Mouse (Mus musculus) liver, embryonic 14.5 days (tissue): ENCODE results near the gene Zdhhc13. TPM values are rescaled to one million over a fixed set of nuclear protein-coding genes. Genes with fewer than 3 reads are reported as not detected.

ENCODE experiments used
- ATAC-seq: fragments of 200-750 bp; cut with Nextera tagmentation; 2 replicates; pipeline ENCODE4 v1.8.0; 2017; ENCODE audit warnings: moderate number of reproducible peaks, mild to moderate bottlenecking, moderate library complexity; ENCODE audit not compliant: insufficient read depth
- DNase-seq, 3 experiments: peaks; one replicate each; pipeline ENCODE4 v3.0.0-alpha.2; 2012 to 2013; ENCODE audit warnings: low read depth in 3 of 3, low spot score in 3 of 3
- H3K27ac ChIP-seq: fragments of 300-500 bp; sonication (generic); 2 replicates; pipeline ENCODE4 v1.5.1; 2014; ENCODE audit warnings: moderate library complexity, mild to moderate bottlenecking, control low read depth, inconsistent platforms
- H3K27me3 ChIP-seq: fragments of 300-500 bp; sonication (generic); 2 replicates; pipeline ENCODE4 v1.6.1; 2014; ENCODE audit warnings: mild to moderate bottlenecking, low read length, moderate library complexity; ENCODE audit not compliant: control insufficient read depth, insufficient read depth
- H3K36me3 ChIP-seq: fragments of 300-500 bp; sonication (generic); replicated peaks from 2 replicates; pipeline ENCODE4 v1.6.1; 2014; ENCODE audit warnings: low read depth; ENCODE audit not compliant: control insufficient read depth, insufficient read depth
- H3K4me1 ChIP-seq, 2 experiments: fragments of 200-500 bp in 1 of 2; fragments of 300-500 bp in 1 of 2; sonication (generic) in 1 of 2; replicated peaks; 2 replicates each; pipeline ENCODE4 v1.6.1; 2012 to 2014; ENCODE audit warnings: antibody characterized with exemption in 1 of 2, inconsistent platforms in 1 of 2, low read length in 1 of 2; ENCODE audit not compliant: control insufficient read depth in 2 of 2, insufficient read depth in 2 of 2
- H3K4me2 ChIP-seq: fragments of 300-500 bp; sonication (generic); 2 replicates; pipeline ENCODE4 v1.6.1; 2014; ENCODE audit warnings: low read depth, mild to moderate bottlenecking, control low read depth, moderate library complexity
- H3K4me3 ChIP-seq, 2 experiments: fragments of 200-500 bp in 1 of 2; fragments of 300-500 bp in 1 of 2; sonication (generic) in 1 of 2; 2 replicates each; pipeline ENCODE4 v1.5.1; 2012 to 2014; ENCODE audit warnings: low read depth in 2 of 2, low read length in 2 of 2, mild to moderate bottlenecking in 2 of 2, control low read depth in 1 of 2, inconsistent platforms in 1 of 2, moderate library complexity in 1 of 2; ENCODE audit not compliant: insufficient read depth in 1 of 2
- H3K9ac ChIP-seq: fragments of 300-500 bp; sonication (generic); replicated peaks from 2 replicates; pipeline ENCODE4 v1.6.1; 2014; ENCODE audit warnings: mild to moderate bottlenecking, control low read depth, moderate library complexity
- H3K9me3 ChIP-seq: fragments of 300-500 bp; sonication (generic); 2 replicates; pipeline ENCODE4 v1.6.1; 2016; ENCODE audit warnings: low read length, mixed read lengths; ENCODE audit not compliant: control insufficient read depth
- CTCF ChIP-seq: IDR thresholded peaks from 2 replicates; pipeline ENCODE4 v1.5.1; 2016; ENCODE audit warnings: antibody characterized with exemption, low read depth, control low read depth
- EP300 ChIP-seq: IDR thresholded peaks from 2 replicates; pipeline ENCODE4 v1.6.1; 2016; ENCODE audit warnings: antibody characterized with exemption, low read depth
- WGBS: fragments of 180-500 bp; shearing (Covaris S2); extraction: QIAGEN DNeasy Blood & Tissue Kit; methylation state at CpG from one replicate; pipeline ENCODE4 v1.1.7; 2014; ENCODE audit not compliant: insufficient replicate concordance; 5-methylcytosine and 5-hydroxymethylcytosine counted together
- polyA plus RNA-seq, 2 experiments: library from polyadenylated mRNA; depleted of rRNA in 1 of 2; stranded (reverse) in 1 of 2; unstranded in 1 of 2; fragments of >200 nt; fragmentation: Nextera tagmentation in 1 of 2; extraction: Ambion mirVana in 1 of 2; gene quantifications; 2 replicates each; pipeline versions ENCODE4 v1.2.1 to v1.2.3; 2012 to 2014

The Zdhhc13 gene
- polyA plus RNA-seq, 2 experiments: 9.4 to 13.5 TPM

DNA sequence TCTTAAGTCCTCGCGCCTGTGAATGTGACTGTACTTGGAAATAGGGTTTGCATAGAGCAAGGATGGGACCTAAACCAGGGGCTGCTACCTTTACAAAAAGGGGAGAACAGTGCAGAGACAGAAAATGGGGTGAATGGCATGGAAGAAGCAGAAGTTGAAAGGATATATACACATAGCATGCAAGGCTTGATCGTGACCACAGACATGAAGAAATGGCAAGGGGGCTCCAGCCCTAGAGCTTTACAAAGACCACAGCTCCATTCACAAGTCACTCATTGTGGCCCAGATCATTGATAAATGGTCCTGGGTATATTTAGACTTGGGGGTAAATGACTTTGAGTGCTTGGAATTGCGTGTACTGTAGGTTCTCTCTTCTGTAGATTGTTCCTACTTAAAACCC is 6.4 kb upstream of the Zdhhc13 start:
- Histone ChIP-seq H3K4me3 (no peak overlapping the region), H3K36me3 (no peaks in the 10 kb centered on the region), H3K27me3 (no peaks in the 10 kb centered on the region), H3K27ac (no peak overlapping the region), H3K9ac (no peak overlapping the region), H3K4me2 (no peak overlapping the region), H3K9me3 (no peaks in the 10 kb centered on the region), H3K4me1 (0 out of 4 replicates have a peak, but pooled peaks cover 0 to 2% of the 10 kb centered on the region in 2 experiments)
- ATAC-seq (no peak), DNase-seq (no peak)
- WGBS: 62% methylated on average over 4 of the region's 4 CpGs
- no peak for TF ChIP-seq EP300
- TF ChIP-seq CTCF: no peak

GRCm38 (mm10) chr7:48784773-48785523 is 3.9 kb upstream of the Zdhhc13 start:
- Histone ChIP-seq H3K4me1 (peaks cover 4 to 5% of the 10 kb centered on the region in 2 experiments), H3K27me3 (no peaks in the 10 kb centered on the region), H3K4me2 (no peak overlapping the region), H3K9me3 (no peaks in the 10 kb centered on the region), H3K4me3 (no peak overlapping the region), H3K27ac (no peak overlapping the region), H3K9ac (no peak overlapping the region), H3K36me3 (no peaks in the 10 kb centered on the region)
- 54% methylated on average over 11 of the region's 11 CpGs for WGBS
- ATAC-seq (no peak), DNase-seq (no peak)
- TF ChIP-seq CTCF (no peak), EP300 (no peak)

DNA sequence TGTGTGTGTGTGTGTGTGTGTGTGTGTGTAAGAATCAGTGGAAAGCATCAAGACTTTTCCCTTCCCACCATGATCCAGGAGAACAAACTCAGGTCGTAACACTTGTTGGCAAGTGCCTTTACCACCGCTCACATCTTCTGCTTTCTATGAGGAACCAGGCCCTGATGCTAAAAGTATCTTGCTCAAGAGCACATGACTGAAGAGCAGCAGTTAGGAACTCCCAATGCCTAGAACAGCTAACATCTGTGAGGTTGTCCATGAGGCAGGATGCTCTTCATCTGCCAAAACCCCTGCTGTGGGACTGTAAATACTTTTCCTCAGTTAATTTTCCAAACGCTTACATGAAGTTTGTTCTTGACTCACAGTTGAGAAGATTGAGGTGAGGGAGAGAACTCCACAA is 455 bp upstream of the Zdhhc13 start:
- 52% methylated on average over 3 of the region's 3 CpGs for WGBS
- H3K27ac ChIP-seq: no peak overlapping the region
- no peak overlapping the region for H3K9ac ChIP-seq
- H3K4me3 ChIP-seq: peak overlapping the region in 1 of 2 experiments; percentile 22; a peak in 2 of 4 replicates
- ATAC-seq (no peak), DNase-seq (peak in 2 of 3 experiments; percentile 11 to 27)
- H3K27me3 ChIP-seq: no peaks in the 10 kb centered on the region
- no peaks in the 10 kb centered on the region for H3K36me3 ChIP-seq
- H3K9me3 ChIP-seq: no peaks in the 10 kb centered on the region
- TF ChIP-seq EP300 (no peak), CTCF (no peak)
- peaks cover 12 to 17% of the 10 kb centered on the region in 2 experiments for H3K4me1 ChIP-seq
- peak overlapping the region; percentile 94 for H3K4me2 ChIP-seq

DNA sequence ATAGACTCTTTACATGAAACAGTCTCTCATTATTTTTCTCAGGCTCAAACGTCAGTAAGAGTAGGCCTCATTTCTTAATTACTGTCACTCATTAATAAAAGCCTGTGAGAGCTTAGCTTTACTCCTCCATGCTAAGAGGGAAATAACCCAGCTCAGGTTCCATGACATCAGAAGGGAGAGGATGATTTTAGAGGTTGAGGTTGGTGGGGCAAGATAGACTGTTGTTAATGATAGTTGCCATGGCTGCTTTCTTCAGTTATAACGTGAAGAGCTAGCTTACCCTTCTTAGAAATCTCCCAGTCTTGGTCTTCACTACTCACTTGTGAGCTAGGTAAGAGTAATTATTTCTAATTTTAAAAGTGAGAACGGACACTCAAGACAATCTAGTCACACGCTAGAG is 1.3 kb downstream of the Zdhhc13 start:
- ATAC-seq: no peak
- H3K4me3 ChIP-seq: no peak overlapping the region

DNA sequence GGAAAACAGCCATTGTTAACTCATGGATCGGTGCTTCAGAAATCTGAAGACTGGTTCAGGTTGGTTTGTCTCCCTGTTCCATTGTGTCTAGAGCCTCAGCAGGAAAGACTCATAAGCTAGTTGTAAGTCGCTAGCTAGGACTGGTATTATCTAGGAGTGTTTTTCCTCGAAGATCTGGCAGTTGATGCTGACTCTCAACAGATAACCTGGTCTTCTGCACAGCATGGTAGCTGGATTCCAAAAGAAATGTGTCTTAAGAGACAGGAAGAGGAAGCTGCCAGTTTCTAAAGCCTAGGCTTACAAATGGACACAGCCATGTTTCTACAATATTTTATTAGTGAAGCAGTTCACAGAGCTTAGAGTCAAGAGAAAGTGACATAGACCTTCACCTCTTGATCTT is 2.6 kb downstream of the Zdhhc13 start:
- DNase-seq (no peak), ATAC-seq (no peak)
- WGBS: 32% methylated on average over 3 of the region's 3 CpGs
- 0 out of 2 replicates have a peak overlapping the region, but pooled peaks have one; percentile 19 for H3K9ac ChIP-seq
- H3K27ac ChIP-seq: no peak overlapping the region
- H3K4me1 ChIP-seq: peaks cover 12 to 17% of the 10 kb centered on the region in 2 experiments
- H3K36me3 ChIP-seq: no peaks in the 10 kb centered on the region
- TF ChIP-seq EP300 (peak; percentile 47), CTCF (no peak)
- H3K27me3 ChIP-seq: no peaks in the 10 kb centered on the region
- peak overlapping the region; percentile 9 for H3K4me2 ChIP-seq
- H3K9me3 ChIP-seq: no peaks in the 10 kb centered on the region
- no peak overlapping the region for H3K4me3 ChIP-seq

More for the DNA sequence above, 1.3 kb downstream of the Zdhhc13 start:
- H3K9ac ChIP-seq: no peak overlapping the region
- H3K4me2 ChIP-seq: peak overlapping the region; percentile 94
- peaks cover 12 to 17% of the 10 kb centered on the region in 2 experiments for H3K4me1 ChIP-seq
- no peaks in the 10 kb centered on the region for H3K27me3 ChIP-seq
- TF ChIP-seq EP300: no peak
- no peak for TF ChIP-seq CTCF
- H3K9me3 ChIP-seq: no peaks in the 10 kb centered on the region
- no peaks in the 10 kb centered on the region for H3K36me3 ChIP-seq
- WGBS: 56% methylated on average over 4 of the region's 4 CpGs
- no peak overlapping the region for H3K27ac ChIP-seq
- peak in 2 of 3 experiments; percentile 14 to 37 for DNase-seq
